Mouse (Mus musculus) neural tube, embryonic 12.5 days (tissue): ENCODE measurements at regions not wholly inside any gene's neighbourhood (a gene's known extent, or its start where the extent isn't known, plus 50 kb on each side); places are given as distances from the start of the nearest gene placed in this dataset.

Experiments
- ATAC-seq: fragments of 200-750 bp; cut with Nextera tagmentation; 2 replicates; pipeline ENCODE4 v1.8.0; 2017; ENCODE audit warnings: low read depth, mild to moderate bottlenecking, moderate TSS enrichment, moderate library complexity; ENCODE audit not compliant: low FRiP score
- H3K27ac ChIP-seq: fragments of 300-500 bp; sonication (generic); 2 replicates; pipeline ENCODE4 v1.5.1; 2016
- H3K27me3 ChIP-seq: fragments of 300-500 bp; sonication (generic); replicated peaks from 2 replicates; pipeline ENCODE4 v1.6.1; 2016; ENCODE audit warnings: mild to moderate bottlenecking
- H3K36me3 ChIP-seq: fragments of 300-500 bp; sonication (generic); 2 replicates; pipeline ENCODE4 v1.6.1; 2016; ENCODE audit warnings: mild to moderate bottlenecking
- H3K4me1 ChIP-seq: fragments of 300-500 bp; sonication (generic); 2 replicates; pipeline ENCODE4 v1.6.1; 2016
- H3K4me2 ChIP-seq: fragments of 300-500 bp; sonication (generic); replicated peaks from 2 replicates; pipeline ENCODE4 v1.6.1; 2016; ENCODE audit warnings: mild to moderate bottlenecking
- H3K4me3 ChIP-seq: fragments of 300-500 bp; sonication (generic); 2 replicates; pipeline ENCODE4 v1.5.1; 2016
- H3K9ac ChIP-seq: fragments of 300-500 bp; sonication (generic); 2 replicates; pipeline ENCODE4 v1.6.1; 2016; ENCODE audit warnings: mild to moderate bottlenecking
- H3K9me3 ChIP-seq: fragments of 300-500 bp; sonication (generic); 2 replicates; pipeline ENCODE4 v1.6.1; 2016; ENCODE audit warnings: mild to moderate bottlenecking
- WGBS: fragments of 180-500 bp; shearing (Covaris S2); methylation state at CpG from one replicate; pipeline ENCODE4 v1.1.7; 2016; 5-methylcytosine and 5-hydroxymethylcytosine counted together

- 0 out of 2 replicates have a peak, but pooled peaks have one; percentile 44 for ATAC-seq
- Histone ChIP-seq H3K9me3 (no peaks in the 10 kb centered on the region), H3K27me3 (no peaks in the 10 kb centered on the region), H3K27ac (no peak overlapping the region), H3K9ac (no peak overlapping the region), H3K4me3 (no peak overlapping the region), H3K4me2 (no peak overlapping the region), H3K4me1 (no peaks in the 10 kb centered on the region), H3K36me3 (no peaks in the 10 kb centered on the region)
These were observed 2102.8 kb upstream of the Gm12353 start for GRCm38 (mm10) chr4:17502420-17502819.

- H3K27me3 ChIP-seq, result no peaks in the 10 kb centered on the region
- H3K4me1 ChIP-seq, result no peaks in the 10 kb centered on the region
- 42% methylated on average over 1 of the region's 1 CpGs for WGBS
- H3K4me3 ChIP-seq, result no peak overlapping the region
- no peaks in the 10 kb centered on the region for H3K36me3 ChIP-seq
- no peaks in the 10 kb centered on the region for H3K9me3 ChIP-seq
- H3K9ac ChIP-seq, result no peak overlapping the region
- no peak overlapping the region for H3K27ac ChIP-seq
- no peak for ATAC-seq
- no peak overlapping the region for H3K4me2 ChIP-seq
These were observed 2101.0 kb upstream of the Gm12353 start for GRCm38 (mm10) chr4:17504280-17504679.
